Mouse (Mus musculus): Measurements from ENCODE around the gene Pcbp3. TPM values are rescaled to one million over a fixed set of nuclear protein-coding genes. Genes with fewer than 3 reads are reported as not detected.
"Not testable (repeated sequence)": the region's sequence is repeated elsewhere in the genome, so short reads cannot be mapped to it uniquely, and the experiment has no call there.

The Pcbp3 gene
- total and polyA plus RNA-seq, 3 experiments, result 3.8 to 4.9 (median 3.8) TPM

DNA sequence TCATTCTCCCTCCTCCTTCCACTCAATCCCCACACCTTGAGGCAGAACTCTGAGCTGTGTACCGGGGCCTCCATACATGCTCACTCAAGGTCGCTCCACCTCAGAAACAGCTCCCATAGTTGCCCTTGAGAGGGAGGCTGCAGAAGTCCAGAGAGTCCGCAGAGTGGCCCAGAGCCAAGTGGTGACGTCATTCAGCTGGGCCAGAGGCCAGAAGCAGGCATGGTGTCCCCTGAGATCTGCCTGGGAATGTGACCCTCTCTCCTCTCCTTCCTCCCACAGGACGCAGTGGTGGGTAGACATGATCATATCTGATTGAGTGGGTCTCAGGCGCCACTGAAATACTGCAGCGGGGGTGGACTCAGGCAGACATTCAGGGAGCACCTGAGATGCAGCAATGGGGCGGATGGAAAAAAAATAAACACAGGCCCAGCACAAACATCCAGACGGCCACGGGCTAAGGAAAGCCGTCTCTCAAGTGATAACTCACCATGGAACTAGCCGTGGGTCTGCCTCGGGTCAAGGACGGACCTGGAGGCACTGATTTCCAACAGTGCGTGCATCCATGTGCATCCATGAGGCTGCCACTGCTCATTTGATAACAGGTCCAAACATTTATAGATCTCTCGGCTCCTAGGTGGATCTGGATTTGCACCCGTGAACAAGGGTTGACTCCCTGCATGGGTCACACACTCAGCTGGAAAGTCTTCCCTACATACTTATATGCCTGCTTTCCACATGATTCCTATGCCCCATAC is 36.2 kb upstream of the Pcbp3 start:
- Histone ChIP-seq H3K4me1 (ENCODE audit: control insufficient read depth, insufficient read depth, low read length) (no peaks in the 10 kb centered on the region; the same call in 1 of the 2 replicates), H3K27ac (no peak overlapping the region)
- WGBS, result 17% methylated on average over 17 of the region's 17 CpGs

DNA sequence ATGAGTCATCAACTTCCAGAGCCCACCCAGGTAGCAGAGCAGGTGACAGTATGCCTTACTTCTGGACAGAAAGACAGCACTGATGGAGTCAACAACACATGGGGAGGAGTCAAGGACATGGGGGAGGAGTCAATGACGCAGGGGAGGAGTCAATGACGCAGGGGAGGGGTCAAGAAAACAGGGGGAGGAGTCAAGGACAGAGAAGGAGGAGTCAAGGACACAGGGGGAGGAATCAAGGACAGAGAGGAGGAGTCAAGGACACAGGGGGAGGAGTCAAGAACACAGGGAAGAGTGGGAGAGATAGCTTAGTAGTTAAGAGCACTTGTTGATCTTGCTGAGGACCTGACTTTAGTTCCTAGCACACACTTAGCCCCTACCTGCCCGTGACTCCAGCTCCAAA is 30.8 kb upstream of the Pcbp3 start:
- Histone ChIP-seq H3K79me2 (replicated peaks; ENCODE audit: control insufficient read depth, insufficient read depth, low read length) (no peaks in the 10 kb centered on the region), H3K27ac (no peak overlapping the region), H3K36me3 (ENCODE audit: control insufficient read depth, insufficient read depth, low read length) (no peaks in the 10 kb centered on the region), H3K4me3 (no peak overlapping the region), H3K27me3 (ENCODE audit: control insufficient read depth, insufficient read depth, low read length) (no peaks in the 10 kb centered on the region), H3K4me1 (ENCODE audit: control insufficient read depth, insufficient read depth, low read length) (no peaks in the 10 kb centered on the region), H3K9ac (ENCODE audit: low read depth, low read length) (no peak overlapping the region)
- no peak for DNase-seq
- TF ChIP-seq CTCF (IDR thresholded peaks at IDR 0.05) (no peak), EP300 (IDR thresholded peaks at IDR 0.05; ENCODE audit: insufficient read depth, low read depth, low read length) (no peak), POLR2A (IDR thresholded peaks at IDR 0.05; ENCODE audit: insufficient read depth, low read depth, low read length) (no peak)
- intact Hi-C loops (cut with DNase I), result no loop called here
- WGBS, result 72% methylated on average over 3 of the region's 3 CpGs

More for the DNA sequence above, 36.2 kb upstream of the Pcbp3 start:
- no peak overlapping the region for H3K9ac ChIP-seq (ENCODE audit: low read depth, low read length)
- TF ChIP-seq CTCF (IDR thresholded peaks at IDR 0.05) (no peak), EP300 (IDR thresholded peaks at IDR 0.05; ENCODE audit: insufficient read depth, low read depth, low read length) (0 out of 2 replicates have a peak, but pooled peaks have one; percentile 34)
- intact Hi-C loops (cut with DNase I), result no loop called here
- DNase-seq, result peak; percentile 76 to 80
- H3K4me3 ChIP-seq, result no peak overlapping the region
- no peaks in the 10 kb centered on the region for H3K36me3 ChIP-seq (ENCODE audit: control insufficient read depth, insufficient read depth, low read length)
- no peaks in the 10 kb centered on the region for H3K79me2 ChIP-seq (replicated peaks; ENCODE audit: control insufficient read depth, insufficient read depth, low read length)
- H3K27me3 ChIP-seq (ENCODE audit: control insufficient read depth, insufficient read depth, low read length), result no peaks in the 10 kb centered on the region

DNA sequence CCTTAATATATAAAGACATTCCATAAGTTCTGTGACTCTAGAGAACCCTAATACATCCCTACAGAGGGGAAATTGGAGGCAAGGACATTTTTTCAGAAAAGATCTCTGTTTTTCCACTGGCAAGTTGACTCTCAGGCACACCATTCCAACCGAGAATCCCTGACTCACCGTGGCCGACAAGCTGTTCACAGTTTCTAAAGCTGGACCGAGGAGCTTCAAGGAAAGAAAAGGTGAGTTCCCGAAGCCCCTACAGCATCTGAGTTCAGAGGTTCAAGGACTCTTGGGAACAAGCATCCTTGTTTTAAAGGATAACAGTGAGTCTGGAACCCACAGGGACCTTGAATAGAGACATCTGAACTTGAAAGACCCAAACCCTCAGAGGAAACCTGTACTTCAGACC is 26.9 kb upstream of the Pcbp3 start:
- no peak for DNase-seq
- no peak overlapping the region for H3K4me3 ChIP-seq
- no peaks in the 10 kb centered on the region for H3K4me1 ChIP-seq (ENCODE audit: control insufficient read depth, insufficient read depth, low read length)
- no peaks in the 10 kb centered on the region for H3K27me3 ChIP-seq (ENCODE audit: control insufficient read depth, insufficient read depth, low read length)
- no peak overlapping the region for H3K27ac ChIP-seq
- H3K36me3 ChIP-seq (ENCODE audit: control insufficient read depth, insufficient read depth, low read length), result no peaks in the 10 kb centered on the region
- TF ChIP-seq EP300 (IDR thresholded peaks at IDR 0.05; ENCODE audit: insufficient read depth, low read depth, low read length), result no peak
- TF ChIP-seq POLR2A (IDR thresholded peaks at IDR 0.05; ENCODE audit: insufficient read depth, low read depth, low read length), result no peak
- TF ChIP-seq CTCF (IDR thresholded peaks at IDR 0.05), result no peak
- no peak overlapping the region for H3K9ac ChIP-seq (ENCODE audit: low read depth, low read length)
- no peaks in the 10 kb centered on the region for H3K79me2 ChIP-seq (replicated peaks; ENCODE audit: control insufficient read depth, insufficient read depth, low read length)
- intact Hi-C loops (cut with DNase I), result no loop called here
- WGBS, result 82% methylated on average over 5 of the region's 5 CpGs

DNA sequence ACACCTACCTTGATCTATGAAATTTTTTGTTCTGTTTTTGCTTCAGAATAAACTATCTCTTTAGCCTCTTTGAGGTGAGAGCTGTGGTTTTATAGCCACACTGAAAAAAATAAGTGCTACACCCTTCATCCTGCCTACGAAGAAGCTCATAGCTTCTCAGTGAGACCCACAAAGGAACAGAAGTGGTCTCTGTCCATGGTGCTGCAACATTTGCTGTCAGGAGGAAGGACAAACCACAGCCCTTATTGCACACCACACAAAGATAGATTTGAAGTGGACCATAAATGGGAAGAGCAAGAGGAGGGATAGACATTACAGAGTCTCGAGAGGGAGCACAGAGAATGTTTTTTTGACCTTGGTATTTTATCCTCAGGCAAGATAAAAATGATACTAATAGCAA is 16.4 kb upstream of the Pcbp3 start:
- no peak for DNase-seq
- Histone ChIP-seq H3K9ac (ENCODE audit: low read depth, low read length) (no peak overlapping the region), H3K36me3 (ENCODE audit: control insufficient read depth, insufficient read depth, low read length) (no peaks in the 10 kb centered on the region), H3K4me3 (no peak overlapping the region), H3K27me3 (ENCODE audit: control insufficient read depth, insufficient read depth, low read length) (0 out of 2 replicates have a peak, but pooled peaks cover 1% of the 10 kb centered on the region), H3K4me1 (ENCODE audit: control insufficient read depth, insufficient read depth, low read length) (no peaks in the 10 kb centered on the region), H3K27ac (no peak overlapping the region), H3K79me2 (replicated peaks; ENCODE audit: control insufficient read depth, insufficient read depth, low read length) (no peaks in the 10 kb centered on the region)
- no peak for TF ChIP-seq EP300 (IDR thresholded peaks at IDR 0.05; ENCODE audit: insufficient read depth, low read depth, low read length)
- no peak for TF ChIP-seq CTCF (IDR thresholded peaks at IDR 0.05)
- TF ChIP-seq POLR2A (IDR thresholded peaks at IDR 0.05; ENCODE audit: insufficient read depth, low read depth, low read length), result no peak
- intact Hi-C loops (cut with DNase I), result no loop called here
- 17% methylated on average over 2 of the region's 2 CpGs for WGBS

DNA sequence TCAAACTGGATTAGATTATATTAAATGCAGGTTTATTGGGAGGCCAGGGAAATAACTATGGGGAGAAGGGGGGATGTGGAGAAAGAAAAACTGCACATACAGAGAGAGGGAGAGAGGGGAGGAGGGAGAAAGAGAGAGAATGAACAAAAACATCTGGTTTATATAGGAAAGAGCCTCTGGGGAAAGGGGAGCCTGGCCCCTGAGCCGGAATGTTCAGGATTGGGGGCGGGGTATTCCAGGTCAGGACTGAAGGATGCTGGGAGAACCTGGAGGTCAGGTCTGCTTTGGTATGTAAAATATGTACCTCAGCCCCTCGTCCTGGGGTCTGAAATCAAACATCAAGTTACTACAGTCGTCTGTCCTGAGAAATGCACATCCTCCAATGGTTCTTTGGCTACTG is 15.0 kb upstream of the Pcbp3 start:
- intact Hi-C loops (cut with DNase I), result no loop called here
- Histone ChIP-seq H3K9ac (ENCODE audit: low read depth, low read length) (no peak overlapping the region), H3K4me3 (no peak overlapping the region), H3K4me1 (ENCODE audit: control insufficient read depth, insufficient read depth, low read length) (no peaks in the 10 kb centered on the region), H3K27ac (no peak overlapping the region), H3K79me2 (replicated peaks; ENCODE audit: control insufficient read depth, insufficient read depth, low read length) (no peaks in the 10 kb centered on the region), H3K27me3 (ENCODE audit: control insufficient read depth, insufficient read depth, low read length) (0 out of 2 replicates have a peak, but pooled peaks cover 1% of the 10 kb centered on the region), H3K36me3 (ENCODE audit: control insufficient read depth, insufficient read depth, low read length) (no peaks in the 10 kb centered on the region)
- no peak for DNase-seq
- no peak for TF ChIP-seq POLR2A (IDR thresholded peaks at IDR 0.05; ENCODE audit: insufficient read depth, low read depth, low read length)
- TF ChIP-seq CTCF (IDR thresholded peaks at IDR 0.05), result no peak
- TF ChIP-seq EP300 (IDR thresholded peaks at IDR 0.05; ENCODE audit: insufficient read depth, low read depth, low read length), result no peak
- WGBS, result 51% methylated on average over 4 of the region's 4 CpGs

DNA sequence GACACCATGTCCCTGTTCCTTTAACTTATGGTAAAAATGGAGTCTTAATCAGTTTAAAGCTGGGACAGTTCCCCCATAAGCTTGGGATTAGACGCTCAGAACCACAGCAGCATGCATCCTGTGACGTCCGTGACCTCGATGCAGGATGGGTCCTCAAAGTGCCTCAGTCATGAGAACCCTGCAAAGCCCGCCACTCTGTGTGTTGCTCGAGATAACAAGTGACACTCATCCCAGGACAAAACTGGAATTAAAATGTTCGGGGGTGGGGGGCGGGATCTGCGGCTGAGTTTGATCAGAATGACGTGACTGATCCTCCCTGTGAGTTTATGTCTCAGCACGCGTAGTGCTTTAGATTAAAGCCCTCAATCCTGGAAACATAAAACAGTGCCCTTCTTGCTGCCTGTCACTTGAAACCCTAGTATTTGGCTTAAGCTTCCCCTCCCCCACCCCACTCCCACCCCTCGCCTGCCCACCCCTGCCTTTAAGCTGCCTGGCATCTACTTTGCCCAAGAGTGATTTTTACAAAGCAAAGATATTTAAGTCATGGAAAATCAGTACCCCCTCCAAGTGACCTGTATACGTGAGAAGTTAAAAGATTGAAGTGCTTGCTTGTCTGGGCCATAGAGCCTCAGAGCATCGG is 12.2 kb upstream of the Pcbp3 start:
- no peak for DNase-seq
- WGBS, result 38% methylated on average over 15 of the region's 15 CpGs
- H3K27me3 ChIP-seq (ENCODE audit: control insufficient read depth, insufficient read depth, low read length), result 0 out of 2 replicates have a peak, but pooled peaks cover 1% of the 10 kb centered on the region
- H3K9ac ChIP-seq (ENCODE audit: low read depth, low read length), result no peak overlapping the region
- no peaks in the 10 kb centered on the region for H3K4me1 ChIP-seq (ENCODE audit: control insufficient read depth, insufficient read depth, low read length)
- H3K79me2 ChIP-seq (replicated peaks; ENCODE audit: control insufficient read depth, insufficient read depth, low read length), result no peaks in the 10 kb centered on the region
- TF ChIP-seq POLR2A (IDR thresholded peaks at IDR 0.05; ENCODE audit: insufficient read depth, low read depth, low read length) (no peak), CTCF (IDR thresholded peaks at IDR 0.05) (no peak), EP300 (IDR thresholded peaks at IDR 0.05; ENCODE audit: insufficient read depth, low read depth, low read length) (no peak)
- no peak overlapping the region for H3K27ac ChIP-seq
- H3K4me3 ChIP-seq, result no peak overlapping the region
- intact Hi-C loops (cut with DNase I), result no loop called here
- H3K36me3 ChIP-seq (ENCODE audit: control insufficient read depth, insufficient read depth, low read length), result no peaks in the 10 kb centered on the region

DNA sequence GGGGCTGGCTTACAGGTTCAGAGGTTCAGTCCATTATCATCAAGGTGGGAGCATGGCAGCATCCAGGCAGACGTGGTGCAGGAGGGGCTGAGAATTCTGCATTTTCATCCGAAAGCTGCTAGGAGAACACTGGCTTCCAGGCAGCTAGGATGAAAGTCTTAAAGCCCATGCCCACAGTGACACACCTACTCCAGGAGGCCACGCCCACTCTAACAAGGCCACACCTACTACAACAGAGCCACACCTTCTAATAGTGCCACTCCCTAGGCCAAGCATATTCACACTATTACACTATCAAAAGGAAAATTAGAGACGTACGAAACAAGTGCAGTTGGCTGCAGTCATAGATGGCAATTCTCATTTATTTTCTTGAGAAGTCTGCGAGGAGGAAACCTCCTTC is 10.6 kb upstream of the Pcbp3 start:
- H3K27ac ChIP-seq; H3K9ac ChIP-seq (ENCODE audit: low read depth, low read length); H3K4me1 ChIP-seq (ENCODE audit: control insufficient read depth, insufficient read depth, low read length); H3K79me2 ChIP-seq (replicated peaks; ENCODE audit: control insufficient read depth, insufficient read depth, low read length); H3K4me3 ChIP-seq; H3K27me3 ChIP-seq (ENCODE audit: control insufficient read depth, insufficient read depth, low read length); DNase-seq; H3K36me3 ChIP-seq (ENCODE audit: control insufficient read depth, insufficient read depth, low read length); intact Hi-C loops (cut with DNase I): not testable (repeated sequence)
- 65% methylated on average over 6 of the region's 6 CpGs for WGBS

Data from heart, adult 2 months (tissue).